Mouse (Mus musculus) heart, adult 9 months (tissue): ENCODE results near the gene St3gal6.
A peak's percentile ranks its signal among the peaks of the same experiment; 100 is the strongest.
"Not testable (repeated sequence)": the region's sequence is repeated elsewhere in the genome, so short reads cannot be mapped to it uniquely, and the experiment has no call there.

Experiments used
- DNase-seq, 2 experiments: peaks; one replicate each; pipeline ENCODE4 v3.0.0; 2022; ENCODE audit warnings: low spot score in 2 of 2

Gene St3gal6

DNA sequence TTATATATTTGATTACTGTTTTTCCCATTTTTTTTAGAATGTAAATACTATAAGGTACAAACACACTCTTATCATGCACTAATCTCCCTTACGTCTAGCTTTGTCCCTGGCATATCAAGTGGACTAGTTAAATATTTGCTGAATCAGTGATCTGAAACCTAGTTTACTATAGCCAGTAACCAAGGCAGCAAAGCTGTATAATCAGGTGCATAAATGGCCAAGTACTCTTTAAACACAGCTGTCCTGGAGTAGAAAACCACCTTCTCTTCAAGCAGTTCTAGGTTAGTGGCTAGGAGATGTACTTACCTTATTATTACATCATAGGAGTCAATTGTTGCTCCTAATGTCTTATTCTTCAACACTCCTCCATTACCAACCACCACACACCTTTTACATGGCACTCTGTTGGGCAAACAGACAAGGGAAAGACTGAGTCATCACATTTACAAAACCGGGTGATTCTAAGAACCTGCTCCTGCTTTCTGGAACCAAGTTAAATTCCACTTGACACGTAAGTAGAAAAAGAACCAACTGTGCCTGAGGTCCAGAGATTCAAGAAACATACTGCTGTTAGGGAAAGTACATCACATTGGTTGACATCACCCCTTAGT is 48.4 kb downstream of the St3gal6 start:
- no peak for DNase-seq

DNA sequence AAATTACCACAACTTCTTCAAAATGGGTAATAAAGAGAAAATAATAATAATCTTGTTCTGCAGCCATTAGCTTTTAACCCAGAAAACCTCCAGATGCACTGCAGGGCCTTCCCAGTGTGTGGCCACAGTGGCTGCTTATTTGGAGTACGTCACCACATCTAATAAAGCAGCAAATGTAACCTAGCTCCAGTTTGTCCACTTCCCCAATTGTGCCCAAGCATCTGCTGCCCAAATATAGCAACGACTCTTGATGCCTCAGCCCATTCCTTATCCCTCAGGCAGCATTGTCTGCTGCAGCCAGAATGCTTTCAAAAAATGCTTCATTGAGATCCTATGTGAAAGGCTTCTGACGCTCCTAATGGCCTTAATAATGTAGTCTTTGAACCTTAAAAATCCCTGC is 49.2 kb downstream of the St3gal6 start:
- DNase-seq, result no peak

DNA sequence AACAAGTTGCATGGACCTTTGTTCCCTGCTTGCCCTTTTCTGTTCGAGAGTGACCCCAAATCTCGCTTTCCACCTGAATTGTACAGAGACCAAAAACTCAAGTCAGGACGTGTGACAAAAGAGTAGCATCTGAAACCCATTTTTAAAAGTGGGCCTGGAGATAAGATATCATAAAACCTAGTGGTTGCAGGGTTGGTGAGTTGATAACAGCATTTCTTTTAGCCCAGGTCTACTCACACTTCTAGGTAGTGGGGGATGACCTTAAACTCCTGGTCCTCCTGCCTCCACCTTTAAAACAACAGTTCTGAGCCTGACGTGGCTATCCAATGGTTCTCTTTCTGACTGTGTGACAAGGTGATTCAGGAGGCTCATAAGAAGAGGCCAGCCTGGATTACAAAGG is 53.2 kb downstream of the St3gal6 start:
- no peak for DNase-seq

DNA sequence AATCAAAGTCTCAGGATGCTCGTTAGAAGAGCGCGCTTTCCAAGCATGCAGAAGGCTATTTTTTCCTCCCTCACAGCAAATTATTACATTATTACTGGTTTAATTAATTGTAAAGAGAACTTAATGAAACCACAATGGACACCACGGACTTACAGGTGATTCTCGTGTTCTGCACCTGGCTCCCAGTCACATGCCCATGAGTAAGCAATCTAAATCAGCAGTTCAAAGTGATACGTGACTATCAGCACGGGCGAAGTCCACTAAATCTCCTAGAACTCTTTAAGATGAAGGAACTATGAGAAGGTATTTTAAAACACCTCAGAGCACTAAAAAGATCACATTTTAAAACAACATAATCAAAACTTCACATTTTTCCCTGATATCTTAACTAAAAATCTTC is 54.0 kb downstream of the St3gal6 start:
- no peak for DNase-seq

DNA sequence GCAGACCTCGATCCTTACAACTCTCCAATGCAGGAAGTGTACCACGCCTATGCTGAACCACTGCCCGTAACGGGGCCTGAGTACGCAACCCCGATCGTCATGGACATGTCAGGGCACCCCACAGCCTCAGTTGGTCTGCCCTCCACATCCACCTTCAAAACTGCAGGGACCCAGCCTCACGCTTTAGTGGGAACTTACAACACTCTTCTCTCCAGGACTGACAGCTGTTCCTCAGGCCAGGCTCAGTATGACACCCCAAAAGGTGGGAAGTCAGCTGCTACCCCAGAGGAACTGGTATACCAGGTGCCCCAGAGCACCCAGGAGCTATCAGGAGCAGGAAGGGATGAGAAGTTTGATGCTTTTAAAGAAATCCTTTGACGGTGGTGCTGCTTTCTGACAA is 58.6 kb downstream of the St3gal6 start:
- DNase-seq, result no peak

DNA sequence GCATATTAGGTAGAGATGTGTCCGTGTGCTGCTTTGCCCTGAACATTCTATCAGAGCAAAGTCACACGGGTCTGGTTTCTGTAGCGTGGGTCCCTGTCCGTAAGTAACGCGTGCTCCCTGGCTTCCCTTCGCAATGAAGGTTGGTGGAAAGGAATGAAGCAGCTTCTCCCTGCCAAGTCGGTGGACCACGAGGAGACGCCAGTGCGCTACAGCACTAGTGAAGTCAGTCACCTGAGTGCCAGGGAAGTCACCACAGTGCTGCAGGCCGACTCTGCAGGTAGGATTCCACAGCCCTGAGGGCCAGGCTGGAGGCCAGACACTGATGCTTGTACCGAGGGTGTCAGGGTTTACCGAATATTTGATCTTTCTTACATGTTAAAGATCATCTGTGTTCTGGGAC is 60.0 kb downstream of the St3gal6 start:
- no peak for DNase-seq

DNA sequence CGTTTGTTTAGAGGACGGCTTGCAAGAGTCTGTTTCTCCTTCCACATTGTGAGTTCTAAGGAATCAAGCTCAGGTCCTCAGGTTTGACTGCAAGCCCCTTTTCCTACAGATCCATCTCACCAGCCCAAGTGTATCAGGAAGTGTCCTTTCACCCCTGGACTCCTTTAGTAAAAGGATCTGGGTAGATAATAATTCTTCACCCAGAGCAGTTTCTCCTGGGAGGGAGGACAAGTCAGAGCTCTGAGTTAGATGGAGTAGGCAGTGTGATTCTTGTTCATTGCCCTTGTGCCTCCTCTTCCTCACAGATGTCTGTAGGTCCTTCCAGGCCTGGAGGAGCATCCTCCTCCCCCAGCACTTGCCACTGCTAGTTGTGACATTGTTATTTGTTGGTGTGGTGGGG is 61.5 kb downstream of the St3gal6 start:
- no peak for DNase-seq

DNA sequence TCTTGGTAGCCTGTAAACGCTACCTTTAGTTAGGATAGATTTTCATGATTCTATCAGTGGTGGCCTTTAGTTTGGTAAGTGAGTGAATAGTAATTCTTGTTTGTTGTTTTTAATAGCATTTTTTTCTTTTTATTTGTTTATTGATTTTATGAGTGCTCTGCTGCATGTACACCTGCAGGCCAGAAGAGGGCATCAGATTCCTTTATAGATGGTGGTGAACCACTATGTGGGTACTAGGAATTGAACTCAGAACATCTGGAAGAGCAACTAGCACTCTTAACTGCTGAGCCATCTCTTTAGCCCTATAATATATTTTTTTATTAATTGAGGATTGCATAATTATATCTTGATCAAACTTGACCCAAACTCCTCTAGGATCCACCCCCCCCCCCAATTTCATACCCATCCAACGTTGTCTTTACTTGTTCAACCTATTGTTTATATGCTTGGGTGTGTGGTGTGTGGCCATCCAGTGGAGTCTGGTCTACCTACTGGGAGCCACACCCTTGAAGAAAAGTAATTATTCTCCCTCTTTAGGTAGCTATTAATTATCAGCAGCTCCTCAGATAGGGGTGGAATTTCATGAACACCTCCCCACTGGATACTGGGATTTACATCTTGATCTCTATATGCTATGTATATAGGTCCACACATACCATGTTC is 62.1 kb downstream of the St3gal6 start:
- DNase-seq, result no peak

DNA sequence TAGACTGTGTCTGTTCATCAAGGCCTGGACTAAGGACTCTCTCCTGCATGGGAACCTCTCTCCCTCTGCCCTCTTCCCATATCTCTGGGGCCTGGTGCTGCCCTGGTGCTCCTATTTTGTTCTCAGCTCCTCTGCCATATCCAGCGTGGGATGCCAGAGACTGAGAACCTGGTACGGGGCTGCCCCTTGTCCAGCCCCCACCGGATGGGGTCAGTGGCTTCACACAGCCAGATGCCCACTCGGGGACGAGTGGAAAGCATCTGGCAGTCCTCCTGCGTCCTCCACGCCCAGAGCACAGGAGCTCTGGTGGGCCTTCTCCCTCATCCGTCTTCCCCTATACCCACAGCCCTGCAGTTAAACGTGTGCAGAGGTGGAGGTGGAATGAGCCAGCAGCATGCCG is 63.7 kb downstream of the St3gal6 start:
- no peak for DNase-seq

DNA sequence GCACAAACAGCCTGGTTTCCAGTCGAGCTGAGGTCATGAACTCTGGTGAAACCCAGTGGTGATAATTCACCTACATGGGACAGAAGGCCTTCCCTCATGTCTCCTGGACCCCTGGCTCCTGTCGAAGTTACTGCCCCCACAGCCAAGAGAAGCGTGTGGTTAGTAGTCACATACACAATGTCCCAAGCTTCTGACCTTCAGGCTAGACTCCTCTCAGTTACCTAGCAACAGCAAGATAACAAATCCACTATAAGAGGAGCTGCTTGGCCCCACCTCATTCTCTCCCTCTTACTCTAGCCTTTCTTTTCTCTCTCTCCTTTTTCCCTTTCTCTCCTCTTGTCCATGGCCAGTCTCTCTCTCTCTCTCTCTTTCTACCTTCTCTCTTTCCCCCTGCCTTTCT is 64.1 kb downstream of the St3gal6 start:
- not testable (repeated sequence) for DNase-seq

DNA sequence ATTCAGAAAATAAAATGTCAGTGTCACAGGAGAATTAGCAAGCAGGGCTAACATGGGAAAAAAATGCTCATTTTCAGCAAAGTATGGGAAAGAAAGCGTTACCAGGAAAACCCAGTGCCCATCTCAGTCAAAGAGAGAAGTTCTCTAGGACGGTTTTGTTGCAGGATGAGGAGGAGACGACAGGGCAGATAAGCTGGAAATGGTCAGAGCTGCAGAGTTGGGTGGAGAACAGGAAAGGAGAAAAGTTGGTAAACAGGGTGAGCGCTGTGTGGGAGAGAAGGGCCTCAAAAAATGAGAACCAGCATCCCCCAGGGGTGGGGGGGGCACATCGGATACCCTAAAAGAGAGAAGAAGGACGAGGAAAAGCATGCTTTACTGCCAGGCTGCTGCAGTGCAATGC is 67.1 kb downstream of the St3gal6 start:
- DNase-seq, result no peak

DNA sequence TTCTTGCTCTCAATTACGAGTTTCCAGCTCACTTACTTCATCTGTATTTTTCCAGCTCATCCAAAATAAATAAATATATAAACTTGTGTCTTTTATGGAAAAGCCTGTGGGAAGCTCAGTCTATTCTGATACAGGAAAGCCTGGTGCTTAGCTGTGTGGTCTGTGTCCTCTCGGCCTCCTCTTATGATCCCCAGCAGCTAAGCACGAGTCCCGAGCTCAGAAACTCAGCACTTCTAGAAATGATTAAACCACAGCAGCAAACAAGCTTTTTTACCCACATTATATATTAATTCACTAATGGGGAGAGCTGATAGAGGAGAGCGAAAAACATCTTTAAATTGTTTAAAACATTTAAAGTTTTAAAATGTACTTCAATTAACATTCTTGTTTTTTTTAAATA is 67.6 kb downstream of the St3gal6 start:
- DNase-seq, result no peak

DNA sequence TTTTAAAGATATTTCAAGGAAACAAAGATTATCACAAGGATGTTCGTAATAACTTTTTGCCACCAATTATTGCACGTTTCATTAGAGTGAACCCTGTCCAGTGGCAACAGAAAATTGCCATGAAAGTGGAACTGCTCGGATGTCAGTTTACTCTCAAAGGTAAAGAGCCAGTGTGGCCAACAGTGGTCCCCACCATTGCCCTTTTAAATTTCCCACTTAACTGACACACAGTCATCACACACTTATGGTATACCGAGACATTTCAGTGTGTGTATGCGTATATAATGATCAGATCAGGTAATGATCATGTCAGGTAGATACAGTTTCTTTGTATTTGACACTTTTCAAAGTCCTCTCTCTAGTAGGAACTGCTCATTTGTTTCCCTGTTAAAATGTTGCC is 68.9 kb downstream of the St3gal6 start:
- DNase-seq, result no peak

DNA sequence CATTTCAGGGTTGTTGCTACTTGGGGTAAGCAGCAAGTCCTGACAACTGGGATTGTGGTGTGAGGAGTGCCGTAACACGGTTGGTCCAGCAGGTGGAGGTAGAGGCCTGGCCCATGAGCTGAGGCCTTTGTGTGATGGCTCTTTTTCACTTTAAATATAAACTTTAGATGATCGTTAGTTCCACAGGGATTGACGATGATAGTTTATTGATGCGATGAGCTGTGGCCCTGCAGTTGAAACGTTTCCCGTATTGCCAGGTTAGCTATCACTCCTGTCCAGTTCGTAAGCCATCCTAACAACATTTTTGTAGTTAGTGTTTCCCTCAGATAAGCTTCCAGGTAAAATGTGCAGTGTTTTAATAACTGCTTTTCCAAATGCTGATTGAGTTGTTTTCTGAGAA is 69.4 kb downstream of the St3gal6 start:
- peak in 1 of 2 experiments; percentile 47 for DNase-seq

DNA sequence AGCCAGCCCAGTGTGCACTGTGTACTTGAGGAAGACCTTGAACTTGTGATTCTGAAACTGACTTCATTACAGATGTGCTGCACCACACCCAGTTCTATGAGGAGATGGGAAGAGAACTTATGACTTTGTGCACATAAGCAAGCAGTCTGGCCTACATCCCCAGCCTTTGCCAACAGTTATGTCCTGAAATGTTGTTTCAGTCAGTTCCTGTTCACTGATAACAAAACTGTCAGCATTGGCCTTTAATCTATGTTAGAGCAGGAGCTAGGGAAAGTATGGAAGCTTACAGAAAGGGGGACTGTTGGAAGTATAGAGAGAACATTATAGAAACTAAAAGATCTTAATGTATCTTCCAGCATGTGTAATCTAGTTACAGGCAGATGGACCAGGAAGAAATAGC is 70.2 kb downstream of the St3gal6 start:
- DNase-seq, result no peak

DNA sequence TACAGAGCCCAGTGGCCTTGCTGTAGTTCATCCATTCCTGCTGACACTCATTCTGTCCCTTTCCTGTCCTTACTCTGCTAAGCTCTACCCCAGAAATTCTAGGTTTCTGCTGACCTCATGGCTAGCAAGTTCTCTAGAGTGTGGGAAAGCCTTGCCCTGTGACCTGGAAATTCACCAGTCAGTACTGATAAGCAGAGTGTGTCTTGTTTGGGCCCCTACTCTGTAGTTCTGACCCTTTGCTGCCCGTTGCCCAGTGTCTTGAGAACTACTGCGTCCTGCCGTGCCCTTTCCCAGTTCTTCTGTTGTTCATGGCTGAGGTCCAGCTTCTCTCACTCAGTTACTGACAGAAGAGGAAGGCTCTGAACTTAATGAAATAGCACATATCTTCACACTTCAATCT is 70.9 kb downstream of the St3gal6 start:
- peak; percentile 71 to 72 for DNase-seq

DNA sequence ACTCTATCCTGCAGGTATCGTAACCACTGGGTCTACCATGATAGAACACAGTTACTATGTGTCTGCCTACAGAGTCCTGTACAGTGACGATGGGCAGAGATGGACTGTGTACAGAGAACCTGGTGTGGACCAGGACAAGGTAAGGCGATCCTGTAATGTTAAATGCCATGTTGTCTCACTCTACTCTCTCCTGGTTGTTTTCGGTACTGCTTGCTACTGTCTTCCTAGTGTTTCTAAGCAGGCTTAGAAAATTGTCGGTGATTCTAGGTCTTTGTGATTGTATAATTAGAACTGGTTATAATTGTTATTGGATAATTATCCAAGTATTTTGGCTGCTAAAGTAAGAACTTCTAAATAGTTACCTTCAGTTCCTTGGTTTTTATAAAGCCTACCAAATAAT is 72.4 kb downstream of the St3gal6 start:
- DNase-seq, result no peak

DNA sequence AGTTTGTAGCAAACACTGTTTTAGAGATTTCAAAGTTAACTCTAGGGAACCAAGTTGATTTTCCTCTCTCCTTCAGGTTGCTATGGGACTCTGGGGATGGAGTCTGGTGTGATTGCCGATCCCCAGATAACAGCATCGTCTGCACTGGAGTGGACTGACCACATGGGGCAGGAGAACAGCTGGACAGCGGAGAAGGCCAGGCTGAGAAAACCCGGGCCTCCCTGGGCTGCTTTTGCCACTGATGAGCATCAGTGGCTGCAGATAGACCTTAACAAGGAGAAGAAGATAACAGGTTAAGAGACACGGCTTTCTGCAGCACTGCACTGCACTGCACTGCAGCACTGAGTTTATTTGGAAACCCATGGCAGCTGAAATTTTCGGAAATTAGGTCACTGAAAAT is 73.4 kb downstream of the St3gal6 start:
- DNase-seq, result no peak

DNA sequence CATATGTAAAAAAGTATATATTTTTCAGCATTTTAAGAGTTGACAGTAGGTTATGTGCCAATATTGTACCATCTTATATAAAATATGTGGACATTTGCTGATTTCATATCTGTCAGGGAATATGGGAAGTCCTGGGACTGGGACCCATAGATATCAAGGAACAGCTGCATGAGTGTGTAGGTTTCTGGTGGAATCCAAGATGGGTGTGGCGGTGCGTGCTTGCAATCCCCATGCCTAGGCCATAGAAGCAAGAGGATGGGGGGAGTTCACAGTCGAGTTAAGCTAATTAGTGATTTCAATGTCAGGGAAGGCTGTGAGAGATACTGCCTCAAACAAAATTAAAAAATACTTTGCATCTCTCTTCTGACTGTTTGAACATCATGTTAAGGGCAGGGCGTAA is 75.0 kb downstream of the St3gal6 start:
- no peak for DNase-seq

DNA sequence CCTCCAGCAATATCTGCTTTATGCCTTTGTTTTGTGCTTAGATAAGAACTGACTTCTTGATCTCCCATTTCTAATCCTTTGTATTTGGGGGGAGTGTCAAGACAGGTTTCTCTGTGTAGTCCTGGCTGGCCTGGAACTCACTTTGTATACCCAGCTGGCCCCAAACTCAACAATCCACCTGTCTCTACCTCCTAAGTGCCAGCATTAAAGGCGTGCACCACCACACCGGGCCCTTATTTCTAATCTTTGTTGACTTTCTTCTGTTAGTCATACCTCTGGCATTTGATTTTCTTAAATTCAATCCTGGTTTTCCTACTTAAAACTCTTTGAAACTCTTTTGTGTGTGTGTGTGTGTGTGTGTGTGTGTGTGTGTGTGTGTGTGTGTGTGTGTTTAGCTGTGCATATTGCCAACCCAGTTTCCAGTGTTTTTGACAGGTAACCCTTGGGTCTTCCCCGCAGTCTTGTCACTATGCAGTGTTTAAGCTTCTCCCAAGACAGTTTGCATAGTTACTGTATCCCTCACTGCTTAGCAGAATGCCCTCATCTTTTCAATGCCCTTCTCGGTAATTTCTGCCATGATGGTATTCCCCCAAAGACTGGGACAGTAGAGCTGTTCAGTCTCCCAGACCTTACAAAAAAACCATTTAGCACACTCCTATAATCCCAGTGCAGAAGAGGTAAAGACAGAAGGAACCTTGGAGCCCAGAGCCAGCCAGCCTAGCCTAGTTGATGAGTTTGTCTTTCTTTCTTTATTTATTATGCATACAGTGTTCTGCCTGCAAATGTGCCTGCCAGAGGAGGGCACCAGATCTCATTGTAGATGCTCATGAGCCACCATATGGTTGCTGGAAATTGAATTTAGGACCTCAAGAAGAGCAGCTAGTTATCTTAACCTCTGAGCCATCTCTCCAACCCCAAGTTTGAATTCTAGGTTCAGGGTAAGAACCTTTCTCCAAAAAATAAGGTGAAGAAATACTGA is 77.5 kb downstream of the St3gal6 start:
- no peak for DNase-seq

DNA sequence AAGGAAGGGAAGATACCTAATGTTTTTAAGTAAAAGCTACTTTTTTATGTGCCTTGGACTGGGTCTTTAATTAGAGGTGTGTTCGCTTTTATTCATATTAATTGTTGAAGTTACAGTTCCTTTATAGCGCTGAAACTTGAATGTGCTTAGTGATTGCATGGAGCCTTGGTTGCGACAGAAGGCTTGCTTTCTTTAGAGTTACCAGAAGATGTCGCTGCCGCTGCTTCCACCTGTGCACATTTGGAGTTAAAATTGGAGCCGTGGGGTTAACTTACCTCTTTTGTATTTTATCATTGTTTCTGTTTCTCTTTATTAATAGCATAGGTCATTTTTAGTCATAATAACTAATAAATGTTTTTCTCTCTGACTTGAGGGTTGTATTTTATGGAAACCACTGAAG is 79.3 kb downstream of the St3gal6 start:
- DNase-seq, result no peak

DNA sequence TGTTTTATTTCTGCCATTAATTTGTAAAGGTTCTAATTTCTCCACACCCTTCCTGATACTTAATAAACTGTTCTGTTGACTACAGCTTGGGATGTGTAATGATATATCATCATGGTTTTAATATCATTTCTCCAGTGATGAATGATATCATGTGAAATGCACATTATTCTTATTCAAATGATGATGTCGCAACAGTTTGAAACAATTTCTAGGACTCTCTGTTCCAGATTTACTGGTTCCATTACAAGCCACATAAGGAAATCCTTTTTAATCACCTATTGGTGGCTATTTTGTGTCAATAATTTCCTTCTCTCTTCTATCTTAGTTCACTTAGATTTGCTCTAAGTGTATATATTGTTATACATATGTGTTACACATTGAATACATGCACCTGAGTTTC is 91.7 kb downstream of the St3gal6 start:
- DNase-seq, result no peak

DNA sequence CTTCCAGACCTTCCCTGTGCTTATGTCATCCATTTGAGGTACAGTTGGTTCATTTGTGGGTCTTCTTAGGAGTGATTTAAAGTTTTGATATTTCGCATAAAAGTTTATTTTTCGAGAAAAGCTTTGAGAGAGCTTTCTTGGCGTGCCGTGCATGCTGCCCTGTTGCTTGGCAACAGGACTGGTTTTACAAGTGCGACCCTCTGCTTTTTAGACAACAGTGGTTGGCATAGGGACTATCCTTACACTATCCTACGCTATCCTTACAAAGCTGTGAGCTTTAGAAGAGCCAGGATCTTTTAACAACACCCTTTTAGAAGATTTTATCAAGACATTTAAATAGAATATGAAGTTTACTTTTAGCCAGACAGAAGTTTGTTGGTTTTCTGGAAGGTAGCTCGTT is 93.8 kb downstream of the St3gal6 start:
- DNase-seq, result no peak
